Mouse (Mus musculus): ENCODE results near the gene Ncln.

The Ncln gene

DNA sequence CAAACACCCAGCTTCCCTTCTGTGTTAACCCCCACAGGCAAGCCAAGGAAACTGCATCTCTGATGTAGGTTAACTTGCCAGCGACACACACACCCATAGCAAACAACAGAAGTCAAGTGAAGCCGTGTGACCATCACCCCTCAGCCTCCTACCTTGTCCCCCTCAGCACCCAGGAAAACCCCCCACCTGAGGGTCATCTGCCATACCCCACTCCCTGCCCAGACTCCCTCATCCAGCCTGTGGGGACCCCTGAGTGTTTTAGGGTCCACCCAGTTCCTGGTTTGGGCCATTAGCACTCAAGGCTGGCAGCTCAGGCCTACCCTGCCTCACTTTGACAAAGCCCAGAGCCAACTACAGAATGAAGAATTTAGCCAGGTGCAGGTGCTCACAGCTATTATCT is 30.1 kb downstream of the Ncln start:
- no peak for TF ChIP-seq POU5F1 (IDR thresholded peaks at IDR 0.05; ENCODE audit: borderline replicate concordance, low read length)
- no peak for TF ChIP-seq CTCF (conservative IDR thresholded peaks at IDR 0.05; ENCODE audit: low read length)
- TF ChIP-seq NANOG (IDR thresholded peaks at IDR 0.05; ENCODE audit: borderline replicate concordance, low read length): no peak
- no peaks in the 10 kb centered on the region for H3K9me3 ChIP-seq (ENCODE audit: low read length)
- H3K27me3 ChIP-seq (ENCODE audit: insufficient read depth, low read length): peaks cover 30% of the 10 kb centered on the region
- peaks cover 12% of the 10 kb centered on the region for H3K36me3 ChIP-seq (ENCODE audit: insufficient read depth, low read length)
- H3K4me1 ChIP-seq (replicated peaks; ENCODE audit: low read depth, low read length): peaks cover 82% of the 10 kb centered on the region
- peak overlapping the region; percentile 57; the same call in 1 of the 2 replicates for H3K4me3 ChIP-seq (replicated peaks; ENCODE audit: low read length)

DNA sequence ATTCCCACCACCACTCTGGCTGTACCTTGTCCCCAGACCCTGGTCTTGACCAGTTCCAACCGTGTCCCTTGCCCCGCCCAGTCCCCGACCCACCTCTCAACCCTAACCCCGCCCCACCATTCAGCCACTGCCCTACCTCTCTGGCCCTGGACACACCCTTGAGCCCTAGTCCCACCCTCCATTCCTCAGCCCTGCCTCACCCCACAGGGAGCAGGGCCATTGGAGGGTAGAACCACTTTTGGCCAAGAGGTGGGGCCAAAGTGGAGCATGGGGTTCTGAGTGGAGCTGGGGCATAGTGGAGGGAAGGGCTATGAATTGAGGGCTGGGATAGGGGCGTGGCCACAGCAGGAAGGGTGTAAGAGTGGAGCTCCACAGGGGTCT is 30.9 kb downstream of the Ncln start:
- Histone ChIP-seq H3K36me3 (ENCODE audit: insufficient read depth, low read length) (peaks cover 12% of the 10 kb centered on the region), H3K9me3 (ENCODE audit: low read length) (no peaks in the 10 kb centered on the region), H3K4me3 (replicated peaks; ENCODE audit: low read length) (peak overlapping the region; percentile 78), H3K4me1 (replicated peaks; ENCODE audit: low read depth, low read length) (peaks cover 83% of the 10 kb centered on the region), H3K27me3 (ENCODE audit: insufficient read depth, low read length) (peaks cover 24% of the 10 kb centered on the region)
- TF ChIP-seq CTCF (conservative IDR thresholded peaks at IDR 0.05; ENCODE audit: low read length) (no peak), NANOG (IDR thresholded peaks at IDR 0.05; ENCODE audit: borderline replicate concordance, low read length) (no peak), POU5F1 (IDR thresholded peaks at IDR 0.05; ENCODE audit: borderline replicate concordance, low read length) (no peak)

- Histone ChIP-seq H3K9me3 (ENCODE audit: low read length) (no peaks in the 10 kb centered on the region), H3K36me3 (ENCODE audit: insufficient read depth, low read length) (peaks cover 12% of the 10 kb centered on the region), H3K27me3 (ENCODE audit: insufficient read depth, low read length) (peaks cover 21% of the 10 kb centered on the region), H3K4me3 (replicated peaks; ENCODE audit: low read length) (peak overlapping the region; percentile 78), H3K4me1 (replicated peaks; ENCODE audit: low read depth, low read length) (peaks cover 88% of the 10 kb centered on the region)
- TF ChIP-seq POU5F1 (IDR thresholded peaks at IDR 0.05; ENCODE audit: borderline replicate concordance, low read length) (no peak), CTCF (conservative IDR thresholded peaks at IDR 0.05; ENCODE audit: low read length) (no peak), NANOG (IDR thresholded peaks at IDR 0.05; ENCODE audit: borderline replicate concordance, low read length) (no peak)
Observed at GRCm38 (mm10) chr10:81464405-81465264, 31.6 kb downstream of the Ncln start.

DNA sequence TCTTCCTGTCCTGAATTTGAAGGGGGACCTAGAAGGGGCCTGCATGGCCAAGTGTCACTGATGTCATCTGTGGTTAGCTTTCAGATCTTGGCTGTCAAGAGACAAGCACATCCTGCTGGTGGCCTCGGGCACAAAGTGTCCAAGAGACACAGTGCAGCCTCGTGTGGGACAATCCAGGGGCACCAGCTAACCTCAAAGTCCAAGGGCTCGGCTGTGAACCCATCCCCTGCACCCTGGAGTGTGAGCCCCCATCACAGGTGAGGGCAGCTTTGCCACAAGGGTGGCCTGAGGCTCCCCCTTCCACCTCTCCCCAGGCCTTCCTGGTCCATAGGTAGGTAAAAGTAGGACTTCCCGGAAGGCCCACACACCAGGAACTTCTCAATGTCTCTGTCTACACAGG is 32.7 kb downstream of the Ncln start:
- Histone ChIP-seq H3K36me3 (ENCODE audit: insufficient read depth, low read length) (peaks cover 12% of the 10 kb centered on the region), H3K4me1 (replicated peaks; ENCODE audit: low read depth, low read length) (peaks cover 91% of the 10 kb centered on the region), H3K27me3 (ENCODE audit: insufficient read depth, low read length) (peaks cover 15% of the 10 kb centered on the region), H3K4me3 (replicated peaks; ENCODE audit: low read length) (peak overlapping the region; percentile 78), H3K9me3 (ENCODE audit: low read length) (no peaks in the 10 kb centered on the region)
- TF ChIP-seq NANOG (IDR thresholded peaks at IDR 0.05; ENCODE audit: borderline replicate concordance, low read length) (no peak), POU5F1 (IDR thresholded peaks at IDR 0.05; ENCODE audit: borderline replicate concordance, low read length) (no peak), CTCF (conservative IDR thresholded peaks at IDR 0.05; ENCODE audit: low read length) (no peak)

DNA sequence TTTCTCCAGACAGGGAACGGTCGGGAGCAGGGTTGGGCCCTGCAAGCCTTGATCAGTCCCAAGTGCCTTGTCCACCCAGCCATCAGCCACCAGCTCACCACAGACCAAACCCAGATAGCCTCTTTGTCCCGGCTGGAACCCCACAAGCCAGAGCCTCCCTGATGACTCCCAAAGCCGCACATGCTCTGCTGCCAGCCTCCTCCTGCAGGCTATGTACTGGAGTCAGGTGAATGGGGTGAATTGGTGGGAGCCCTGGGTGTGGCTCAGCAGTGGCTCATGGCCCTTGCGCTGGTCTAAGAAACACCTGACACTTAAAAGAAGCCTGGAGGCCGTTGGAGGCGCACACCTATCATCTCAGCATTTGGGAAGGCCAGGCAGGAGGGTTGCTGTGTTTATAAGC is 33.3 kb downstream of the Ncln start:
- peaks cover 12% of the 10 kb centered on the region for H3K36me3 ChIP-seq (ENCODE audit: insufficient read depth, low read length)
- no peaks in the 10 kb centered on the region for H3K9me3 ChIP-seq (ENCODE audit: low read length)
- TF ChIP-seq CTCF (conservative IDR thresholded peaks at IDR 0.05; ENCODE audit: low read length): no peak
- no peak for TF ChIP-seq POU5F1 (IDR thresholded peaks at IDR 0.05; ENCODE audit: borderline replicate concordance, low read length)
- TF ChIP-seq NANOG (IDR thresholded peaks at IDR 0.05; ENCODE audit: borderline replicate concordance, low read length): no peak
- H3K4me1 ChIP-seq (replicated peaks; ENCODE audit: low read depth, low read length): peaks cover 89% of the 10 kb centered on the region
- H3K27me3 ChIP-seq (ENCODE audit: insufficient read depth, low read length): peaks cover 15% of the 10 kb centered on the region
- H3K4me3 ChIP-seq (replicated peaks; ENCODE audit: low read length): peak overlapping the region; percentile 54

GRCm38 (mm10) chr10:81462415-81462804 is 33.8 kb downstream of the Ncln start:
- Histone ChIP-seq H3K9me3 (ENCODE audit: low read length) (no peaks in the 10 kb centered on the region), H3K27me3 (ENCODE audit: insufficient read depth, low read length) (peaks cover 18% of the 10 kb centered on the region), H3K36me3 (ENCODE audit: insufficient read depth, low read length) (peaks cover 8% of the 10 kb centered on the region), H3K4me3 (replicated peaks; ENCODE audit: low read length) (peak overlapping the region; percentile 54), H3K4me1 (replicated peaks; ENCODE audit: low read depth, low read length) (peaks cover 88% of the 10 kb centered on the region)
- TF ChIP-seq NANOG (IDR thresholded peaks at IDR 0.05; ENCODE audit: borderline replicate concordance, low read length): no peak
- no peak for TF ChIP-seq CTCF (conservative IDR thresholded peaks at IDR 0.05; ENCODE audit: low read length)
- no peak for TF ChIP-seq POU5F1 (IDR thresholded peaks at IDR 0.05; ENCODE audit: borderline replicate concordance, low read length)

DNA sequence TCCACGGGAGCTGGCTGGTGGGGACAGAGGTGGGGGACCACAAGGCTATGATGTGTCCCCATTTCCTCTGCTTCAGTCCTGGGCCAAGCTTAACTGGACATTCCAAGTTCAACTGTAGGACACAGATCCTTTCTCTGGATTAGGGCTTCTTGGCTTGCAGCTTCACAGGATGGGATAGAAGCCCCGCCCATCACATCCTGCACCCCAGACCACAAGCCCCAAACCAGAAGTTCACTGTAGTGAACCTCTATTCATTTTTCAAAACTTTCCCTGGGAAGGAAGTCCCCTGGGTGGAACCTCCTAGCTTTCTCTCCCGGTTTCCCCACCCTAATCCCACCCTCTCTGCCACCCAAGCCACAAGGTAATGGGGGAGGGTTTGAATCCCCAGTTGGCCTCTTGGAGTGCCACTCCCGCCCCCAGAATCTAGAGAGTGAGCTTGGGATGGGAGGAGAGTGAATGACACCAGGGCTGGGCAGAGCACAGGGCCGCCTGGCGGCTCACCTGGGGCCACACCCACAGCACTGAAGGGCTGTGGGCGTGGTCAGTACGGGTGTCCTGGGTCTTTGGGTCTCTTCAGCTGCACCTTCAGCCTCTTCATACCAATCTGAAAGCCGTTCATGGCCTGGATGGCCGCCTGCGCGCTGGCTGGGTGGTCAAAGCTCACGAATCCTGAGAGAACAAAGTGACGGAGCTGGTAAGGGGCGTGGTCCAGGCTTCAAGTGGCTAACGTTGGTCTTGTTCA is 34.3 kb downstream of the Ncln start:
- peaks cover 3% of the 10 kb centered on the region for H3K36me3 ChIP-seq (ENCODE audit: insufficient read depth, low read length)
- peak overlapping the region; percentile 54 for H3K4me3 ChIP-seq (replicated peaks; ENCODE audit: low read length)
- no peak for TF ChIP-seq NANOG (IDR thresholded peaks at IDR 0.05; ENCODE audit: borderline replicate concordance, low read length)
- TF ChIP-seq POU5F1 (IDR thresholded peaks at IDR 0.05; ENCODE audit: borderline replicate concordance, low read length): no peak
- TF ChIP-seq CTCF (conservative IDR thresholded peaks at IDR 0.05; ENCODE audit: low read length): no peak

GRCm38 (mm10) chr10:81460951-81461350 is 35.2 kb downstream of the Ncln start:
- no peak overlapping the region for H3K4me3 ChIP-seq (replicated peaks; ENCODE audit: low read length)
- peaks cover 32% of the 10 kb centered on the region for H3K27me3 ChIP-seq (ENCODE audit: insufficient read depth, low read length)
- TF ChIP-seq NANOG (IDR thresholded peaks at IDR 0.05; ENCODE audit: borderline replicate concordance, low read length) (no peak), CTCF (conservative IDR thresholded peaks at IDR 0.05; ENCODE audit: low read length) (no peak), POU5F1 (IDR thresholded peaks at IDR 0.05; ENCODE audit: borderline replicate concordance, low read length) (no peak)
- peaks cover 79% of the 10 kb centered on the region for H3K4me1 ChIP-seq (replicated peaks; ENCODE audit: low read depth, low read length)
- H3K36me3 ChIP-seq (ENCODE audit: insufficient read depth, low read length): no peaks in the 10 kb centered on the region; the same call in 1 of the 2 replicates
- no peaks in the 10 kb centered on the region for H3K9me3 ChIP-seq (ENCODE audit: low read length)

More for the DNA sequence above, 34.3 kb downstream of the Ncln start:
- Histone ChIP-seq H3K27me3 (ENCODE audit: insufficient read depth, low read length) (peaks cover 24% of the 10 kb centered on the region), H3K4me1 (replicated peaks; ENCODE audit: low read depth, low read length) (peaks cover 87% of the 10 kb centered on the region), H3K9me3 (ENCODE audit: low read length) (no peaks in the 10 kb centered on the region)

All from E14TG2a.4 (cell line).